Mouse (Mus musculus): Measurements from ENCODE around the gene Lyar. TPM values are rescaled to one million over a fixed set of nuclear protein-coding genes. Genes with fewer than 3 reads are reported as not detected.

Lyar gene
- total RNA-seq, 2 experiments from 2014 or later, result 12.0 to 12.9 TPM

DNA sequence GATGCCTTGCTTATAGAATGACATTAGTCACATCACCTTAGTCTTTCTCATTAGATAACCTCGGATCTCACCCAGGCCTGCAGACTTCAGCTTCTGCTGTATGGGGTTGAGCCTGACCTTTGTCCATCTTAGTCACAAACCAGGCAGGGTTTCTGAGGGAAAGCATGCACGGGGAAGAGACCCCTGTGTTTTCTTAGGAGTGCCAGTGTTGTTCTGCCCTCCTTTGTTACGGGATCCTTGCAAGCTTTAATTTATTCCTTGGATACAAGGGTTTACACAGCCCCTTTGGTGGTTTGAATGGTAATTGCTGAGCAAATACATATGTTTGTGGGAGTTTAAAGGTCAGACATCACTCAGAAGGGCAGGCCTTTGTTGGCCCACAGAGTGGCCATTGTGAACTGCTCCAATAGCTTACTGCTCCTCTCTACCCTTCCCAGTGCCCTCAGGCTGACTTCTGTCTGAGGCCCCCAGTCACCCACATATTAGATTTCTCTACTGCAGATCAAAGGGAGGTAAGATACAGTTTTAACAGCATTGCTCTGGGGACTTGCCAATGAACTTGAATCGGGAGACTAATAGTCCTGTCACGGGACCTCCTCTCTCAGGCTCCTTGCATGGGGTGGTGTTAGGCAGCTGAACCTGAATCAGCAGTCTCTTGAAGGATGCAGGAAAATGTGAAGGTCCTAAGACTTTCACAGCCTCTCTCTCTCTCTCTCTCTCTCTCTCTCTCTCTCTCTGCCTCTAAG lies 20.6 kb downstream of the Lyar start:
- DNase-seq (ENCODE audit: extremely low spot score in 1 of 2, low spot score in 2 of 2), result no peak
- intact Hi-C loops (cut with DNase I), result no loop called here

DNA sequence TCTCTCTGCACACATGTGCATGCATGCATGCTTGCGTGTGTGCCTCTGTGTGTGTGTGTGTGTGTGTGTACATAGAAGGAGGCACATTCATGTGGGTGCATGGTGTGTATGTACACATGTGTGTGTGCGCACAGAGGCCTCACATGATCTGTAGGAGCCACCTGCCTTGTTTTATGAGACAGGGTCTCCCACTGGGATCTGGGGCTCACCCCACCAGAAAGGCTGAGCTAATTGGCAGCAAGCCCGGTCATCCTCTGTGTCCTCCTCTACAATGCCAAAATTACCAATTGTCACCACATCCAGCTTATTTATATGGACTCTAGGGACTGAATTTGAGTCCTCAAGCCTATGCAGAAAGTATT lies 21.2 kb downstream of the Lyar start:
- peak in 1 of 2 experiments; percentile 41 for DNase-seq (ENCODE audit: extremely low spot score in 1 of 2, low spot score in 2 of 2)
- intact Hi-C loops (cut with DNase I), result no loop called here

DNA sequence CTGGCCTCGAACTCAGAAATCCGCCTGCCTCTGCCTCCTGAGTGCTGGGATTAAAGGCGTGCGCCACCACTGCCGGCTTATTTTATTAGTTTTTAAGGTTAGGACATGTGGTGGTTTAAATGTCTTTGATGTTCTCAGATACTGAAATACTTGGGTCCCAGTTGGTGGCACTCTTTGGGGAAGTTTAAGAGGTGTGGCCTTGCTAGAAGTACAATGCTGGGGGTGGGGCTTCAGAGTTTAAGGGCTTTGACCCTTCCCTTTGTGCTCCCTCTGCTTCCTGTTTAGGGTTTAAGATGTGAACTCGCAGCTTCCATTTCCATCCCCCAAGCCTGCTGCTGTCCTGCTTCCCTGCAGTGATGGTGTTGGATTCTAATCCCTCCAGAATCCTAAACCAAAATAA lies 21.7 kb downstream of the Lyar start:
- no peak for DNase-seq (ENCODE audit: extremely low spot score in 1 of 2, low spot score in 2 of 2)
- intact Hi-C loops (cut with DNase I), result no loop called here

DNA sequence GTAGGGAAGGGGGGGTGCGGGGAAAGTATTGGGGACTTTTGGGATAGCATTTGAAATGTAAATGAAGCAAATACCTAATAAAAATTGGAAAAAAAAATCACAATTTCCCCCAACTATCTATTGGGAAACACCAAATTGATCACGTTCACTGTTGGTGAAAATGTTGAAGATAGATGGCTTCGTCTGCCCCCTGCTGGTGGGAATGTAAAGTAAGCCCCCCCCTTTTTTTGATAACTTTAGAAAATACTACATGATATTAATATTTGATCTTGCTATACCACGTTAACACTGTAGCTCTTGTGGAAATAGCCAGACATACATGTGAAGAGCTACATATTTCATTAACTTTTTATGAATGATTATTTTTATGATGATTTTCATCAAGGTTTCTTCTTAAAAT lies 34.9 kb downstream of the Lyar start:
- DNase-seq (ENCODE audit: extremely low spot score in 1 of 2, low spot score in 2 of 2), result no peak
- intact Hi-C loops (cut with DNase I), result no loop called here

DNA sequence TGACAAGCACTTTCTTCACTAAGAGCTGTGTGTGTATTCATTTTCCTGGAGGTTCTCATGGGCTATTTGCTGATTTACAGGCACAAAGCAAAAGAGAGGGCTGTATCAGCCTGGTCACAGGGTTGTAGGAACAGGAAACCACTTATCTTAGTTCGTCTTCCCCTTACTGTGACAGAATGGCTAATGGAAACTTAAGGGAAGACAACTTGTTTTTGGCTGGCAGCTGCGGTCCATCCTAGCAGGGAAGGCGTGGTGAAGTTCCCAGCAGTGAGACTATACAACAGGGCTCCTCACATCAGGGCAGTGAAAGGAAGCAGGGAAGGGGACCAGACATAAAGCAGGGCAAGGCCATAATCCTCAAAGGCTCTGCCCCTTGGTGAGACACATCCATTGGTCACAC lies 35.4 kb downstream of the Lyar start:
- intact Hi-C loops (cut with DNase I), result no loop called here
- DNase-seq (ENCODE audit: extremely low spot score in 1 of 2, low spot score in 2 of 2), result no peak

DNA sequence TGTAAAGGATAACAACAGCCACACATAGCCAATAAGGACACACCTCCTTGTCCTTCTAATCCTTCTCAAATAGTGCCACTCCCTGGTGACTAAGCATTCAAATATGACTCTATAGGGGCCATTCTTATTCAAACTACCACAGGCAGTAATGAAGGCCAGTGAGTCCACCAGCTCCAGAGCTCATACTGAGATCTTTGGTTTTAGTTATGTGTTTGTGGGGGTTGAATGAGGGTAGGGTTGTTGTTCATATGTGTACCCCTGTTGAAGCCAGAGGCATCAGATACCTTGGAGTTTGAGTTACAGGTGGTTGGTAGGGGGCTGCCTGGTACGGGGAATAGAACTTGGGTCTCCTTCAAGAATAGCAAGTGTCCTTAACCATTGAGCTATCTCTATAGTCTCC lies 36.3 kb downstream of the Lyar start:
- DNase-seq (ENCODE audit: extremely low spot score in 1 of 2, low spot score in 2 of 2), result no peak
- intact Hi-C loops (cut with DNase I), result no loop called here

DNA sequence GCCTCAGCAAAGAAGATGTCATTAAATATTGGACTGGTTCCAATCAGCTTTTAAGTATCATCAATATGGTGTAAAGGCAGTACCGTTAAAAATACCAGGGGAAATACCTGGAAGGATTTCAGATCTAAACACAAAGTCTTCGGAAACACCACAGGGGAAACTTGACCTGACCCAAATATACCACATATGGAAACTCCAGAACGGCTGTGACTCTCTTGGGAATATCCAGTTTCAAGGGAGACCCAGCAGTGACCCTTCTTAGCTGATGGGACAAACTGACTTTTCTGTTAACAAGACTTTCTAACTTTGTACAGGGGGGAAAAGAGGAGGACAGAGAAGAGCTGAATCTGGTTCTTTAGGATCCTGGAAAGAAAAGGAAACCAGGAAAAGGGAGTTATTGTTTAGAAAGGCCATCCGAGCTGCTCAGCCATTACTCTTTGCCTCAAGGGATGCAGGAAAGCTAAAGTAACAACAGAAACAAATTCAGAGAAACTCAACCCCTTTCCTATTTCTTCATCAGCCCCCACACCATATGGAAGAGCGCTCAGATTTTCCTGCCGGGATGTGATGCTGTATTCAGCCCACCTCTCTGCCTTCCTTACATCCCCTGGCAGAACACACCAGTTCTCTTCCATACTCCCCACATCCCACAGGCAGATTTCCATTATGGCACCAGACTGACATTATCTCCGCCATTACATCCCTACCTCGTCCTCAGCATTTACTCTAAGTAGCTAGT lies 37.9 kb downstream of the Lyar start:
- no peak for DNase-seq (ENCODE audit: extremely low spot score in 1 of 2, low spot score in 2 of 2)
- intact Hi-C loops (cut with DNase I), result no loop called here

DNA sequence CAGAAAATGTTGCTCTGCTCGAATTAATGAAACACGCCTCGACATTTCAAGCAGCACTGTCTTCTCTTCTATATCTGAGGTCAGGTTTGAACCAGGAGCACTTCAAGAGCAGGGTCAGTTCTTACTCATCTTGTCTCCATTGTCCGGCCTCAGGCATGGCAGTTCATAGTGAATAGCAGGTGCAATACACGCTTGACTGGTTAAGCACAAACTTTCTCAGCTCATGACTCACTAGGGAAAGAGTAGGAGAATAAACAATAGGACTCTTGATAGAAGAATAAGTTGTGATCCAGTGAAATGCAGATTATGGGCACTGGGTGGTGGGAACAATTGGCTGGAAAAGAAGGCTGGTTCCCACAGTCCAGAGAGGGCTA lies 38.5 kb downstream of the Lyar start:
- intact Hi-C loops (cut with DNase I), result no loop called here
- DNase-seq (ENCODE audit: extremely low spot score in 1 of 2, low spot score in 2 of 2), result no peak

DNA sequence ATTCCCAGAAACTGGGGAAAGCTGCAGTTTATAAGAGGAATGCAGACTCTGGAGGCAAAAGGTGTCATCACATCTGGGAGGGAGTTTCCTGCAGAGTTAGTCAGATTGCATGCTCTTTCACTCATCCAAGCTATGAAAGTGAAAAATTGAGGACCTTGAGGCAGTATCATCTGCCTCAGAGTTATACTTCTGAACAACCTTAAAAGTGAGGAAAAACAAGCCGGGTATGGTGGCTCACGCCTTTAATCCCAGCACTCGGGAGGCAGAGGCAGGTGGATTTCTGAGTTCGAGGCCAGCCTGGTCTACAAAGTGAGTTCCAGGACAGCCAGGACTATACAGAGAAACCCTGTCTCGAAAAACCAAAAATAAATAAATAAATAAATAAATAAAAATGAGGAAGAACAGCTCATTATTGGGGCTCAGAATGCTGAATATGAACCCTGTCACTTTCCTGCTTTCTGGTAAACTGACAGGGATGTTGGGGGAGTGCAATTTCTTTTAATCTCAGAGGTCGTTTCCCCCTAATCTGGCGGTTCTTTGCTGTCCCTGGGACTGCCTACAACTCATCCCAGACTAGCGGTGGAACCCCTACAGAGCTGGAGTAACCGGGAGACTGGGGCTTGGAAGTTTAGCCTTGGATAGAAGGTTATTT lies 39.3 kb downstream of the Lyar start:
- intact Hi-C loops (cut with DNase I), result no loop called here

DNA sequence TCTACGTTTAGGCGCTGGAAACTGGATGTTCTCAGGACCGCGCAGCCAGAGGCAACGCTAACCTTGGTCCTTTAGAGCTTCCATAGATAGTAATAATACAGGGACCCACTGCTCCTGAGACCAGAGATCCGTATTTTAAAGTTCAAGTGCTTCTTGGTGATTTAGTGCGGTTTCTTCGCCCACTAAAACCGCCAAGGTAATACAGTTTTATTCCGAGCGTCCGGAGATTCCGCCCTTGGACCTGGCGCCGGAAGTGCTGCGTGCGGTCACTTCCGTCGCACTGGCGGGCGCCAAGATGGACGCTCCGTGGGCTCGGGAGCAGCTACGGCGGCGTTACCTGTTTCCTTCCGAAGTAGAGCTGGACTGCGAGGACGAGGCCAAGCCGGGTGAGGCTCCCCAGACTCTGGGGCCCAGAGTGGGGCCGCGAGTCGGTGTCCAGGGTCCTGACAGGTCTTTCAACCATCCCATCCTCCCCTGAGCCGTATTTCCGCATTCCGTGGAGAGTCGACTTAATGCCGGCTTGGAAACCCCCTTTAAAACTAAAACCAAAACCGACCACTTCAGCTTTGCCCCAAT lies 39.9 kb downstream of the Lyar start, which contains the start of gene Tmem128:
Tmem128 (plus strand) TSS at position 79 of the 576 bp plus-strand sequence.
- intact Hi-C loops (cut with DNase I), result no loop called here
- DNase-seq (ENCODE audit: extremely low spot score in 1 of 2, low spot score in 2 of 2), result peak; percentile 46 to 74

More for the DNA sequence above, 39.3 kb downstream of the Lyar start:
- no peak for DNase-seq (ENCODE audit: extremely low spot score in 1 of 2, low spot score in 2 of 2)

DNA sequence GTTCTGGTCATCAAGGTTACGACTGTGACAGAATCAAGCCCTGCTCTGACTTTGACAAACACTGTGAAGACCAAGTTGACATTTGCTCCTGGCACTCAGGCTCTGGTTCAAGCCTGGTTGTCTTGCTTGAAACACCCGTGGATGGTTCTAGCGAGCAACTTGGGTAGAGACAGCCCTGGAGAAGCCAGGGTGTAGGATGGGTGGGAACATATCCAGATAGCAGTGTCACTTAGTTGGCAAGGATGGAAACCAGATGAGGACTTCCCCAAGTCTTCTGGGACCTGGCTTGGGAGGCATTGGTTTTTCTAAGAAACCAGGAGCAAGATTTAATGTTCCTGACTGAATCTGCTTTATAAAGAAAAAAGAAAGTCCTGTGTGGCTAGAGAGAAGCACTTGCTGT lies 50.7 kb downstream of the Lyar start:
- DNase-seq (ENCODE audit: extremely low spot score in 1 of 2, low spot score in 2 of 2), result no peak
- intact Hi-C loops (cut with DNase I), result no loop called here

DNA sequence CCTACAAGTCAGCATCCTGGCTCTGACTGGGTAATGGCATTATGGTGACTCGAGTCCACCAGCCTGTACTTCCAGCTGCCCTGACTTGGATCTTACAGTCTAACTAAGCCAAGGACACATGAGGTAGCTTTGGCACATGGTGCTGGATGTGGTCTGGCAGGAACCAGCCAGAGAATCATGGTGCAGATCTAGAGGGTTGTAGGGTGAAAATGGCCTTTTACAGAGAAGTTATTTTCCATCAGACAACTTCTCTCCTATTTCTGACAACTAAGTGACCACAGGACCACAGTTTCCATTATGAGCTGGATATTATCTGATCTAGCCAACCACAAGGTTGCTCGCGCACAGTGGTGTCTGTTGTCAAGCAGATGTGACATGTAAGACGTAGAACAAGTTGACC lies 53.6 kb downstream of the Lyar start:
- intact Hi-C loops (cut with DNase I), result no loop called here
- DNase-seq (ENCODE audit: extremely low spot score in 1 of 2, low spot score in 2 of 2), result no peak

DNA sequence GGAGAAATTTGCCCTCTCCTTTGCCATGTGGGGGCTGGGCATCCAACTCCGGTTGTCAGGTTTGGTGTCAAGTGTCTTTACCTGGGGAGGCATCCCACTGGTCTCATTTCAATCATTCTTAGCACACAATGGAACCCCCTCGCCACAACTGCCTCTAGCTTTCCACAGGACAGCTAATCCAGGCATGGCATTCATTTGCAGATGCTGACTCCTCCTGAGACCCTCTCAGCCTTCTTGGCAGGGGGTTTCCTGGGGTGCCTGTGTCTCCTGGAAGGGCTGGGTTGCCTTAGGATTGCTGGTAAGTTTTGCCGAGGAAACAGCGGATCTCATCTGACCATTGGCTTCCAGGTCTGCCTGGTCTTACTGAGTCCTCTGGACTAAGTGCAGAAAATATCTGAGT lies 55.5 kb downstream of the Lyar start, which contains the start of gene Otop1:
Otop1 (plus strand) TSS at position 202 of the 400 bp plus-strand sequence.
- intact Hi-C loops (cut with DNase I), result no loop called here
- DNase-seq (ENCODE audit: extremely low spot score in 1 of 2, low spot score in 2 of 2), result no peak

DNA sequence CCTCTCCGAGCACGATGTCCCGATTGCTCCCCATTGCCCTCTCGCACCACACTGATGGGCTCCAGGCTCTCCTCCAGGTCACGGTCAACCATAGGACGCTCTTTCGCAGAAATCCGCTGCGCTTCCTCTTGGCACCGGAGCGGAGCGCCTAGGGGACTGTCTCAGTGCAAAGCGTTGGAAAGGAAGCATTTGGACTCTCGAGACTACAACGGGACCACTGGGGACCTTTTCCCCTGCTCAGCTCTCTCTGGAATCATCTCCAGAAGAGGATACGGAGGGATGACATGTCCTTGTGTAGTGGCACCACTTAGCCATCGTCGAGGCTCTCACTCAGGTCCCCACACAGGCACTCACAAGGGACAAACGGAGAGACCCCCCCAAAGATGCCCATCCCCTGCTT lies 56.2 kb downstream of the Lyar start:
- intact Hi-C loops (cut with DNase I), result no loop called here
- DNase-seq (ENCODE audit: extremely low spot score in 1 of 2, low spot score in 2 of 2), result no peak

DNA sequence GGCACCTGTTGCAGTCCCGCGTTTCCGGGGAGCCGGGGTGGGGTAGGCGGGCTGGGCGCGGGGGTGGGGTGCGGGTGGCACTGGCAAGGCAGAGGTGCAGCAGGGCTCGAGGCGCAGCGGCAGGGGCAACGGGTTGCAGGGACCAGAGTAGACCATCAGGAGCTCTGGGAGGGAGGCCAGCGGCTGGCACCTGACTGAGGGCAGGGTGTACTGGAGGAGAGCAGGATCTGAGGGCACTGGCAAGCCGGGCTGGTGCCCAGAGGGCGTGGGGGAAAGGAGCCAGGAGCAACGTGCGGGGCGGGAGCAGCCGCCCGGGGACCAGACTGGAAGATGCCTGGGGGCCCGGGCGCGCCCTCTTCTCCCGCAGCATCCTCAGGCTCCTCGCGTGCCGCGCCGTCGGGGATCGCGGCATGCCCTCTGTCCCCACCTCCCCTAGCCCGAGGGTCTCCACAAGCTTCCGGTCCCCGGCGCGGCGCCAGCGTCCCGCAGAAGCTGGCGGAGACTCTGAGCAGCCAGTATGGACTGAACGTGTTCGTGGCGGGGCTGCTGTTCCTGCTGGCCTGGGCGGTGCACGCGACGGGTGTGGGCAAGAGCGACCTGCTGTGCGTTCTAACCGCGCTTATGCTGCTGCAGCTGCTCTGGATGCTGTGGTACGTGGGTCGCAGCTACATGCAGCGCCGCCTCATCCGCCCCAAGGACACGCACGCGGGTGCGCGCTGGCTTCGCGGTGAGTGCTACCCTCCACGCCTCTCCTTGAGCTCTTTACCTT lies 57.0 kb downstream of the Lyar start:
- DNase-seq (ENCODE audit: extremely low spot score in 1 of 2, low spot score in 2 of 2), result peak in 1 of 2 experiments; percentile 41
- intact Hi-C loops (cut with DNase I), result no loop called here

DNA sequence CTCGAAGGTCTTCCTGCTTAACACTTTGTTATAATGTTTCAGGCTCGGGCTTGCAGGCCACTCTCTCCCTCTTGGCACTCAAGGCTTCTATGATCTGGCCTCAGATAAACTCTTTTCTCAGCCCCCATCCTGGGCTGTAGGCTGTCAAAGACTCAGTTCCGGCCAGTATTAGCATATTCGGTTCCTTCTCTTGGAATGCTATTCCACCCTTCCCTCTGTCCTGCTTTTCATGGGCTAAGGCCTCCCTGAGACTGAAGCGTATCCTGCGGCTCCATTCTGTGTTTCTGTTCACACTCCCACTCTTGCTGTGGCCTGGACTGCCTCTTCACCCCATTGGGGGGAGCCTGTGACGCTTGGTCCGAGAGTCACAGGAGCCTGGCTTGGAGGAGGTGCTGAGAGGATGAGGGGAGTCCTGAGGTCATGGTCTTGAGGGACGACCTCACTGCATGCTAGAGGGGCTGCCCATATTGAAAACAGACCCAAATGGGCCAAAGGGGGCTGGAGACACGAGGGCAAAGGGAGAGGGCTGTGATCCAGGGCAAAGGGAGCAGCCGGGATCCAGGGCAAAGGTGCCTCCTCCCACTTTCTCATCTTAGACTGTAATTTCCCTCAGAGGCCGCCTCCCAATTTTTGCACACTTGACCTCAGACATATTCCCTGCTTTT lies 57.8 kb downstream of the Lyar start:
- DNase-seq (ENCODE audit: extremely low spot score in 1 of 2, low spot score in 2 of 2), result no peak
- intact Hi-C loops (cut with DNase I), result no loop called here

DNA sequence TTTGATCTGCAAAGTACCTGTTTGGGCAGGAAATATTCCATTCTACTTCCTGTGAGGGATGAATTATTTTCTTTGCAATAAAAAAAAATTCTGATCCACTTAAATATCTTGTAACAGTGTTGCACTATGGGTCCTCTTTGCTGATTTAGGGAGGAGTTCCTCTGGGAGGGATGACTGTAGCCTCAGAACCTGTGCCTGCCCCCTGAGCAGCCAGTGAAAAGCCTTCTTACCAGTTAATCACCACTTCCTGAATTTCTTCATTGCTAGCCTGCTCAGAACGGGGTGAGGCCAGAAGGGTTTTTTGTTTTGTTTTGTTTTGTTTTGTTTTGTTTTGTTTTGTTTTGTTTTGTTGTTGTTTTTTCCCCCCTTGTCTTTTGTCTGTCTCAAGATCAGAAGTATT lies 59.8 kb downstream of the Lyar start:
- no peak for DNase-seq (ENCODE audit: extremely low spot score in 1 of 2, low spot score in 2 of 2)
- intact Hi-C loops (cut with DNase I), result no loop called here
